Mouse (Mus musculus) ES-Bruce4 (cell line): ENCODE results near the gene Rnf19b.

Experiments
- CTCF ChIP-seq: IDR thresholded peaks from one replicate; pipeline ENCODE4 v1.8.1; 2011; ENCODE audit warnings: low read depth, low read length
- EP300 ChIP-seq: IDR thresholded peaks from 2 replicates; pipeline ENCODE4 v1.6.1; 2011; ENCODE audit warnings: low read depth, low read length; ENCODE audit not compliant: insufficient read depth
- POLR2A ChIP-seq: IDR thresholded peaks from one replicate; pipeline ENCODE4 v1.8.1; 2011; ENCODE audit warnings: low read length; ENCODE audit not compliant: insufficient read depth

DNA sequence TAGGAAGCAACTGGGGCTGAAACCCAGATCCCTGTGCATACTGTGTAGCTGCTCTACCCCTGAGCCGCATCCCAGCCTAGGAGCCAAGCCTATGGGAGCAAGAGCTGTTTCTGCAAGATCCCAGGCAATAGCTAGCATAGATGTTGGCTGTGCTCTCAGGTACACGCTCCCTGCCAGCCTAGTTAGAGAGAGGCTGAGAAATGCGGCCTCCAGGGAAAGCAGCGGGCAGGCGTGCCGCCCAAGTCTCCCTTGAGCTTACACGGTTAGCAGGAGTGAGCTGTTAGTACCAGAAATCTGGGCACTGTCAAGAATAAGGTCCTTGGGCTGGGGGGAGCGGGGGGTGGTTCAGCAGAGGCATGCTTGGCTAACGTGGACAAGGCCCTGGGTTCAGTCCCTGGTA is 26.8 kb downstream of the Rnf19b start:
- TF ChIP-seq CTCF (no peak), POLR2A (no peak), EP300 (no peak)
